Mouse (Mus musculus): ENCODE results near the gene Csnk1d.

GRCm38 (mm10) chr11:120979711-120980426, 11.3 kb downstream of the Csnk1d start:
- TF ChIP-seq GATA1 (IDR thresholded peaks at IDR 0.05; ENCODE audit: borderline replicate concordance, low read length) = no peak
- no peak for TF ChIP-seq FLI1 (IDR thresholded peaks at IDR 0.05; ENCODE audit: low read length)

Data from megakaryocyte, embryonic 14.5 days (primary cell).